Mouse (Mus musculus) hindbrain, postnatal 0 days (tissue): ENCODE measurements at regions not wholly inside any gene's neighbourhood (a gene's known extent, or its start where the extent isn't known, plus 50 kb on each side); places are given as distances from the start of the nearest gene placed in this dataset.

ENCODE experiments used
- ATAC-seq: fragments of 200-750 bp; cut with Nextera tagmentation; 2 replicates; pipeline ENCODE4 v1.8.0; 2017; ENCODE audit warnings: mild to moderate bottlenecking, moderate TSS enrichment, moderate library complexity
- DNase-seq: peaks from one replicate; pipeline ENCODE4 v3.0.0-alpha.2; 2015; ENCODE audit warnings: low spot score
- H3K27ac ChIP-seq: fragments of 300-500 bp; sonication (generic); 2 replicates; pipeline ENCODE4 v1.5.1; 2014; ENCODE audit warnings: mild to moderate bottlenecking
- H3K27me3 ChIP-seq: fragments of 300-500 bp; sonication (generic); 2 replicates; pipeline ENCODE4 v1.6.1; 2014; ENCODE audit warnings: low read length, mixed read lengths; ENCODE audit not compliant: insufficient read depth
- H3K36me3 ChIP-seq: fragments of 300-500 bp; sonication (generic); 2 replicates; pipeline ENCODE4 v1.6.1; 2014; ENCODE audit warnings: low read length, mixed read lengths; ENCODE audit not compliant: insufficient read depth
- H3K4me1 ChIP-seq: fragments of 300-500 bp; sonication (generic); 2 replicates; pipeline ENCODE4 v1.6.1; 2014; ENCODE audit warnings: antibody characterized with exemption, low read length, mixed read lengths; ENCODE audit not compliant: insufficient read depth
- H3K4me2 ChIP-seq: fragments of 300-500 bp; sonication (generic); 2 replicates; pipeline ENCODE4 v1.6.1; 2014; ENCODE audit warnings: low read depth, mild to moderate bottlenecking, low read length, moderate library complexity, mixed read lengths
- H3K4me3 ChIP-seq: fragments of 300-500 bp; sonication (generic); 2 replicates; pipeline ENCODE4 v1.5.1; 2014; ENCODE audit warnings: low read length
- H3K9ac ChIP-seq: fragments of 300-500 bp; sonication (generic); replicated peaks from 2 replicates; pipeline ENCODE4 v1.6.1; 2014; ENCODE audit warnings: mild to moderate bottlenecking, low read length, moderate library complexity, mixed read lengths
- H3K9me3 ChIP-seq: fragments of 300-500 bp; sonication (generic); 2 replicates; pipeline ENCODE4 v1.6.1; 2016; ENCODE audit warnings: low read length, mixed read lengths
- CTCF ChIP-seq: IDR thresholded peaks from 2 replicates; pipeline ENCODE4 v1.5.1; 2016; ENCODE audit warnings: antibody characterized with exemption, control low read depth, low read depth
- WGBS: fragments of 180-500 bp; shearing (Covaris S2); extraction: QIAGEN DNeasy Blood & Tissue Kit; methylation state at CpG from one replicate; pipeline ENCODE4 v1.1.7; 2014; 5-methylcytosine and 5-hydroxymethylcytosine counted together

DNA sequence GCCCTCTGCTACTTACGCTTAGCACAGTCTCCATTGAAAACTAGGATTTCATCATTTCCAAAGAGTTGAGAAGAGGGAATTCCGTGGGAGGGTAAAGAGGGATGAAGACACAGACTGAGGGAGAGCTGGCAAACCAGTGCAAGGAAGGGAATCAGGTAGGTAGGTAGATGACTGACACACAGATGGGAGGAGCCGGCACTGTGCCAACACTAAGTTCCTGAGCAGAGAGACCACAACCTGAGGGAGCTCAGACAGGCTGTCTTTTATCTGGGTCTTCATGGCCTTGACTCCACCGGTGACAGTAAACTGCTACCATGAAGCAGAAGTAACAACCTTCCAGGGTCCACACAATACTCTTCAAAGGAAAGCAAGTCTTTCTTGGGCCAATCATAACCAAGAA is 200.2 kb upstream of the Smim15 start:
- Histone ChIP-seq H3K9me3 (no peaks in the 10 kb centered on the region), H3K4me2 (no peak overlapping the region), H3K9ac (no peak overlapping the region), H3K4me1 (peaks cover 6% of the 10 kb centered on the region), H3K27ac (no peak overlapping the region), H3K27me3 (no peaks in the 10 kb centered on the region), H3K36me3 (no peaks in the 10 kb centered on the region), H3K4me3 (no peak overlapping the region)
- no peak for TF ChIP-seq CTCF
- ATAC-seq (no peak), DNase-seq (no peak)
- WGBS, result 86% methylated on average over 4 of the region's 4 CpGs

DNA sequence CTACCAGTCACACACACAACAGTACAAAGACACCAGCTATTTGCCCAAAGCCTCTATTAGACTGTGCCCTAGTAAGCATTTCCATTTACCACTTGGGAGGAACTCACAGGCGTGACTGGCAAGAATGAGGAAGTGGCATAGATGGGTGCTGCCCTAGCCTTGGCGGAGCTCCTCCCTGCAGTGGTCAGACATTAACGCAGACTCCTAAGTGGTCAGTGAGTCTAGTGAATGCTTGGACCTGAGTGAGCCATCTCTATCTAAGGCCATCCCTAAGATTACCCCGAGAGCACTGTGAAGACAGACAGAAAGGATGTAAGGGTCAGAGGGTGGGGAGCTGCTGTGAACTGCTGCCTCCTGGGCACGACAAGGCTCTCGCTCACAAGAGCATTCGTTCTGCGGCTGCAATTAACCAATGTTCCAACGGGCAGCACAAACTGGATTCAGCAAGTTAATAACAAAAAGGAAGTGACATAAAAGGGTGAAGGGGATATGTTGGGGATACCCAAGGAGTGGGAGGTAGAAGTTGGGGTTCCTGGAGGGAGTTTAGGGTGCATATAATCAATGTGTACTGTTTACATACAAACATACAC is 206.0 kb upstream of the Smim15 start:
- Histone ChIP-seq H3K4me2 (no peak overlapping the region), H3K36me3 (no peaks in the 10 kb centered on the region), H3K27me3 (no peaks in the 10 kb centered on the region), H3K9me3 (no peaks in the 10 kb centered on the region), H3K9ac (no peak overlapping the region), H3K27ac (no peak overlapping the region), H3K4me1 (peaks cover 12% of the 10 kb centered on the region; the same call in 1 of the 2 replicates), H3K4me3 (no peak overlapping the region)
- DNase-seq (no peak), ATAC-seq (no peak)
- WGBS, result 76% methylated on average over 9 of the region's 9 CpGs
- TF ChIP-seq CTCF, result no peak

DNA sequence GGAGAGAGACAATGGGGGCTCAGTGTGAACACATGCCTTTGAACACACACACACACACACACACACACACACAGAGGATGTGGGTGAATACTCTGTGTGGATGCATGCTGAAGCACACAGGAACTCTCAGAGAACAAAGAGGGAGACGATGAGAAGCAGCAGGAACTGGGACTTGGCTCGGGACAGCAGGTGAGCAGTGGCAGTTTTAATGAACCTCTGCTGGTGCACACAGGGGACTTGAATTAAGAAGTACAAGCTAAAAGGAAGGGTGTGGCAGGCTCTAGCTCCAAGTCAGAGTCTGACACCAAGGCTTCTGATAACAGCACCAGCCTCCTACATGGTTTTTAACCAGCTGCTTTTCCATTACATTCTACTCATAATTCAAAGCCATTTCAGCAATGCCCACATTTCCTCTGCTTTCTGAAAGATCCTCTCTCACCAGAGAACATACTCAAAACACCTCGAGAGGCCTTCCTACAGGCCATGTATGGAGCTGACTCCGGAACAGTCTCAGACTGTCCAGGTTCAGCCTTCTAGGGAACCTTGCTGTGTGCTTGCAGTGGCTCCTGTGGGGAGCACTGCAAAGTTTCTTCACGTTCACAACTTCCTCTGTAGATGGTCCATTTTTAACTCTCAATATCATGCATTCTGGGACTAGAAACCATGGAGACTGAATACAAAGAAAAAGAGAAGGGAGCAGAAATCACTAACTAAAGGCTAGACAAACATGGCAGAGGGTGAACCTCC is 206.9 kb upstream of the Smim15 start:
- Histone ChIP-seq H3K4me1 (peaks cover 12% of the 10 kb centered on the region; the same call in 1 of the 2 replicates), H3K4me3 (no peak overlapping the region), H3K27me3 (no peaks in the 10 kb centered on the region), H3K9me3 (no peaks in the 10 kb centered on the region), H3K27ac (no peak overlapping the region), H3K9ac (no peak overlapping the region), H3K4me2 (no peak overlapping the region), H3K36me3 (no peaks in the 10 kb centered on the region)
- TF ChIP-seq CTCF, result no peak
- ATAC-seq (no peak), DNase-seq (no peak)
- WGBS, result 39% methylated on average over 5 of the region's 5 CpGs

DNA sequence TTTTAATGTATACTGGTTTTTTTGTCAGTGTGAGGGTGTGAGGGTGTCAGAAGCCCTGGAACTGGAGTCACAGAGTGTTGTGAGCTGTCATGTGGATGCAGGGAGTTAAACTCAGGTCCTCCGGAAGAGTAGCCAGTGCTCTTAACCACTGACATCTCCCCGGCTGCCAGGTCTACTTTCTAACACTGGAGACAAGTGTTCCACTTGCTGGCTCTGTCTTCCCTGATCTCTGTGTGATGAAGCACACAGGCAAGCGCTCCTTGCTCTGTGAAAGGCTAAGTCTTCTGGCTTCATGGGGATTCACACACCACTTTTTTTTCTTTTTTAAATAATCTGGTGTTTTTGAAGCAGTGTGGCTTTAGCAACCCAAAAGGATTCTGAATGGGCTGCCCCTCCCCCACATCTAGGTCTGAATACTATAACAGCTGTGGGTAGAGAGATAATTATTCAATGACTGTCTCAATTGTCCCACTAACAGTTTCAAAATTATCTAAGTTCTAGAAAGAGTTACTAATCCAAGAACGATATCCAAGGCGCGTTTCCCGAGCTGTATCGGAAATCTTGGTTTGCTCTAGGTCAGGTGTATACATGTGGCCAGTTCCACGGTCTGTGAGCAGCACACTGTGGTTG is 208.4 kb upstream of the Smim15 start:
- ATAC-seq, result no peak
- no peaks in the 10 kb centered on the region for H3K9me3 ChIP-seq
- H3K9ac ChIP-seq, result no peak overlapping the region
- no peaks in the 10 kb centered on the region for H3K36me3 ChIP-seq
- H3K4me2 ChIP-seq, result no peak overlapping the region
- DNase-seq, result peak; percentile 39
- TF ChIP-seq CTCF, result no peak
- peaks cover 12% of the 10 kb centered on the region; the same call in 1 of the 2 replicates for H3K4me1 ChIP-seq
- H3K27me3 ChIP-seq, result no peaks in the 10 kb centered on the region
- H3K27ac ChIP-seq, result no peak overlapping the region
- WGBS, result 44% methylated on average over 9 of the region's 9 CpGs
- no peak overlapping the region for H3K4me3 ChIP-seq

DNA sequence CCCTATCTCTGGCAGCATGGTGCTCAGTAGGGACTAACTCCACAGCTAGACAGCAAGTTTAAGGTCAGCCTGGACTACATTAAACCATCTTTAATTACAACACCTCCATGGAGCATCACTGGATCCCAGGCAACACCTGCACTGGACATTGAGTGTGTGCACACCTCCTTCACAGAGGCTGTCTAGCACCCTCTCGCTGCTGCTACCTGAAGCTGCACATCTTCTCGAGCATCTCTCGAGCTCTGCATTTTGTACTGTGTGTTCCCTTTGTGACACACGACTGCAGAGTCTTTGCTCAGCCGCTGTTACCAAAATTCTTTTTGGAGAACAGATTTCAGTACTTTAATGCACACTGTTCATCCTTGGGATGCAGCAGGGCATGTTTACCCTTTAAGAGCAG is 212.2 kb upstream of the Smim15 start:
- peaks cover 7% of the 10 kb centered on the region; the same call in 1 of the 2 replicates for H3K4me1 ChIP-seq
- H3K36me3 ChIP-seq, result no peaks in the 10 kb centered on the region
- TF ChIP-seq CTCF, result peak; percentile 18; the same call in 1 of the 2 replicates
- no peak for DNase-seq
- H3K27me3 ChIP-seq, result no peaks in the 10 kb centered on the region
- no peak for ATAC-seq
- 53% methylated on average over 5 of the region's 5 CpGs for WGBS
- H3K9ac ChIP-seq, result no peak overlapping the region
- H3K27ac ChIP-seq, result no peak overlapping the region
- no peak overlapping the region for H3K4me2 ChIP-seq
- no peak overlapping the region for H3K4me3 ChIP-seq
- no peaks in the 10 kb centered on the region for H3K9me3 ChIP-seq

DNA sequence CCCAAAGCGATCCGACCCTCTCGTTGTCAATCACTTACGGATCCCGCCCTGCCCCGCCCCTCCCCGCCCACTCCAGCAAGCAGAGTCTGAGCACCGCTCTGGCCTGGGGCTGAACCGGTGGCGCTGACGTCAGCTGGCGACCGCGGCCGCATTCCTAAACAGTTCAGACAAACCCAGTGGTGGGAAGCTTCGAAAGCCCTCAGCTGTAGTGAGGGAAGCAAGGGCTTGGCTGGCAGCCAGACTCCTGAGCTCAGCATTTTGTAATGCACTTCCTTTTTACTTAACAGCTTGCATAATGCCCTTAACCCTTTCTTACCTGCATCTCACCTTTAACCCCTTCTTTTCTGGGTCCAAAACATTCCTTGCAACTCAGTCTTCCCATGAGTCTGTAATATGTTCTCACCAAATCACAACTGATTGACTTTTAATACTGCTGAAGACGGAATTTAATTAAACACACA is 213.0 kb upstream of the Smim15 start:
- no peak for TF ChIP-seq CTCF
- no peak overlapping the region; the same call in 1 of the 2 replicates for H3K9ac ChIP-seq
- H3K9me3 ChIP-seq, result no peaks in the 10 kb centered on the region
- H3K4me3 ChIP-seq, result peak overlapping the region; percentile 30
- H3K27me3 ChIP-seq, result no peaks in the 10 kb centered on the region
- ATAC-seq, result peak; percentile 99
- no peak overlapping the region for H3K27ac ChIP-seq
- peak; percentile 95 for DNase-seq
- H3K4me2 ChIP-seq, result peak overlapping the region; percentile 58
- peaks cover 6% of the 10 kb centered on the region; the same call in 1 of the 2 replicates for H3K4me1 ChIP-seq
- 2% methylated on average over 17 of the region's 17 CpGs for WGBS
- no peaks in the 10 kb centered on the region for H3K36me3 ChIP-seq
